Mouse (Mus musculus) liver, postnatal 0 days (tissue): Measurements from ENCODE around the gene Hist1h3a. TPM values are rescaled to one million over a fixed set of nuclear protein-coding genes. Genes with fewer than 3 reads are reported as not detected.
"Not testable (repeated sequence)": the region's sequence is repeated elsewhere in the genome, so short reads cannot be mapped to it uniquely, and the experiment has no call there.

Experiments used
- ATAC-seq: fragments of 200-750 bp; cut with Nextera tagmentation; 2 replicates; pipeline ENCODE4 v1.8.0; 2017; ENCODE audit warnings: mild to moderate bottlenecking, moderate library complexity
- DNase-seq: peaks from one replicate; pipeline ENCODE4 v3.0.0-alpha.2; 2016
- H3K27ac ChIP-seq: fragments of 300-500 bp; sonication (generic); 2 replicates; pipeline ENCODE4 v1.5.1; 2014; ENCODE audit warnings: antibody characterized with exemption, moderate library complexity, mild to moderate bottlenecking, low read depth
- H3K27me3 ChIP-seq: fragments of 300-500 bp; sonication (generic); 2 replicates; pipeline ENCODE4 v1.6.1; 2014; ENCODE audit warnings: low read length, control low read depth, mixed read lengths; ENCODE audit not compliant: insufficient read depth
- H3K36me3 ChIP-seq: fragments of 300-500 bp; sonication (generic); replicated peaks from 2 replicates; pipeline ENCODE4 v1.6.1; 2014; ENCODE audit warnings: mild to moderate bottlenecking, control low read depth, low read length, moderate library complexity, mixed read lengths; ENCODE audit not compliant: insufficient read depth
- H3K4me1 ChIP-seq: fragments of 300-500 bp; sonication (generic); 2 replicates; pipeline ENCODE4 v1.6.1; 2014; ENCODE audit warnings: antibody characterized with exemption, mild to moderate bottlenecking, control low read depth; ENCODE audit not compliant: insufficient read depth
- H3K4me2 ChIP-seq: fragments of 300-500 bp; sonication (generic); 2 replicates; pipeline ENCODE4 v1.6.1; 2014; ENCODE audit warnings: low read depth, mild to moderate bottlenecking, low read length, moderate library complexity, mixed read lengths
- H3K4me3 ChIP-seq: fragments of 300-500 bp; sonication (generic); 2 replicates; pipeline ENCODE4 v1.5.1; 2014; ENCODE audit warnings: low read depth, low read length
- H3K9ac ChIP-seq: fragments of 300-500 bp; sonication (generic); replicated peaks from 2 replicates; pipeline ENCODE4 v1.6.1; 2014; ENCODE audit warnings: mild to moderate bottlenecking, moderate library complexity
- H3K9me3 ChIP-seq: fragments of 300-500 bp; sonication (generic); 2 replicates; pipeline ENCODE4 v1.6.1; 2016; ENCODE audit warnings: mild to moderate bottlenecking, control low read depth, low read length, mixed read lengths
- CTCF ChIP-seq: sonication (generic); IDR thresholded peaks from 2 replicates; pipeline ENCODE4 v1.5.1; 2016; ENCODE audit warnings: antibody characterized with exemption, low read depth
- EP300 ChIP-seq: IDR thresholded peaks from 2 replicates; pipeline ENCODE4 v1.6.1; 2016; ENCODE audit warnings: antibody characterized with exemption, low read depth, mild to moderate bottlenecking
- WGBS: fragments of 180-500 bp; shearing (Covaris S2); extraction: QIAGEN DNeasy Blood & Tissue Kit; methylation state at CpG from one replicate; pipeline ENCODE4 v1.1.7; 2014; ENCODE audit not compliant: insufficient replicate concordance; 5-methylcytosine and 5-hydroxymethylcytosine counted together
- polyA plus RNA-seq: library from polyadenylated mRNA; unstranded; fragments of >200 nt; fragmentation: Nextera tagmentation; extraction: Ambion mirVana; gene quantifications from 2 replicates; pipeline ENCODE4 v1.2.1, GENCODE M21; 2015

Gene Hist1h3a
- polyA plus RNA-seq, 1 experiment from 2014 or later, result 6.1 TPM

DNA sequence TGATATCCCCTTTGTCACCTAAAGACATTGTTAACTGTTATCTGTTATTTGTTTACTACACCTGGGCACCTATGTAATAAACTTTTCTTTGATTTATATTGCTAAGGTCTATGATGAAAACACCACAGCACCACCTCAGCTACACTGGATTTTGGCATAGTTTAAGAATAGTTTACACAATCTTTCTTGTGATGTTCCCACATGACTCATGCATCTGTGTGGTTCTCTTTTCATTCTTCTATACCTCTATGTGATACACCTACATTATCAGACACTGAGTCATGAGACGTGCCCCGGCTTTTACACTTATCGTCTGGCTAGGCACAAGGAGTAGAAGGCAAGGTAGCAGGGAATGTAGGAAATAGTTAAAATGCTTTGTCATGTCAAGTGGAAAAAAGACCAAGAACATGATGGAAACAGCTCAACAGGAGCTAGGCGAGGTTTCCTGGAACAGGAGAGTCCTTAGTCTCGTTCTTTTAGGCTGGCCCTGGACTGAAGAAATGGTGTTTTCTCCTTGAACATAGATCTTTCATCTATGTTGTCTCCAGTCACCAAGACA, 12.5 kb downstream of the Hist1h3a start:
- H3K4me3 ChIP-seq, result no peak overlapping the region
- ATAC-seq (no peak), DNase-seq (no peak)
- no peak overlapping the region for H3K9ac ChIP-seq
- 88% methylated on average over 5 of the region's 5 CpGs for whole genome bisulfite sequencing
- no peak overlapping the region for H3K4me2 ChIP-seq
- H3K4me1 ChIP-seq, result peaks cover 10% of the 10 kb centered on the region
- H3K27me3 ChIP-seq, result no peaks in the 10 kb centered on the region
- TF ChIP-seq EP300 (no peak), CTCF (no peak)
- peak overlapping the region; percentile 99; the same call in 1 of the 2 replicates for H3K27ac ChIP-seq
- H3K9me3 ChIP-seq, result no peaks in the 10 kb centered on the region
- no peaks in the 10 kb centered on the region for H3K36me3 ChIP-seq

- no peaks in the 10 kb centered on the region for H3K27me3 ChIP-seq
- TF ChIP-seq CTCF (no peak), EP300 (no peak)
- WGBS, result 10% methylated on average over 4 of the region's 4 CpGs
- peak overlapping the region; percentile 53; the same call in 1 of the 2 replicates for H3K9ac ChIP-seq
- no peak overlapping the region; the same call in 1 of the 2 replicates for H3K4me3 ChIP-seq
- ATAC-seq, result no peak
- DNase-seq, result peak; percentile 55
- H3K4me1 ChIP-seq, result peaks cover 10% of the 10 kb centered on the region
- H3K4me2 ChIP-seq, result peak overlapping the region; percentile 65
- H3K27ac ChIP-seq, result peak overlapping the region; percentile 99
- no peaks in the 10 kb centered on the region for H3K9me3 ChIP-seq
- H3K36me3 ChIP-seq, result no peaks in the 10 kb centered on the region
Measured at GRCm38 (mm10) chr13:23747892-23748288, 14.3 kb downstream of the Hist1h3a start.

GRCm38 (mm10) chr13:23747081-23747891, 14.9 kb downstream of the Hist1h3a start:
- Histone ChIP-seq H3K27ac (peak overlapping the region; percentile 99), H3K4me1 (peaks cover 10% of the 10 kb centered on the region), H3K4me3 (peak overlapping the region; percentile 51), H3K4me2 (peak overlapping the region; percentile 65), H3K27me3 (no peaks in the 10 kb centered on the region), H3K36me3 (no peaks in the 10 kb centered on the region), H3K9ac (peak overlapping the region; percentile 53), H3K9me3 (no peaks in the 10 kb centered on the region)
- 8% methylated on average over 10 of the region's 13 CpGs for WGBS
- peak; percentile 5 for ATAC-seq
- no peak for DNase-seq
- TF ChIP-seq CTCF, result no peak
- no peak for TF ChIP-seq EP300

DNA sequence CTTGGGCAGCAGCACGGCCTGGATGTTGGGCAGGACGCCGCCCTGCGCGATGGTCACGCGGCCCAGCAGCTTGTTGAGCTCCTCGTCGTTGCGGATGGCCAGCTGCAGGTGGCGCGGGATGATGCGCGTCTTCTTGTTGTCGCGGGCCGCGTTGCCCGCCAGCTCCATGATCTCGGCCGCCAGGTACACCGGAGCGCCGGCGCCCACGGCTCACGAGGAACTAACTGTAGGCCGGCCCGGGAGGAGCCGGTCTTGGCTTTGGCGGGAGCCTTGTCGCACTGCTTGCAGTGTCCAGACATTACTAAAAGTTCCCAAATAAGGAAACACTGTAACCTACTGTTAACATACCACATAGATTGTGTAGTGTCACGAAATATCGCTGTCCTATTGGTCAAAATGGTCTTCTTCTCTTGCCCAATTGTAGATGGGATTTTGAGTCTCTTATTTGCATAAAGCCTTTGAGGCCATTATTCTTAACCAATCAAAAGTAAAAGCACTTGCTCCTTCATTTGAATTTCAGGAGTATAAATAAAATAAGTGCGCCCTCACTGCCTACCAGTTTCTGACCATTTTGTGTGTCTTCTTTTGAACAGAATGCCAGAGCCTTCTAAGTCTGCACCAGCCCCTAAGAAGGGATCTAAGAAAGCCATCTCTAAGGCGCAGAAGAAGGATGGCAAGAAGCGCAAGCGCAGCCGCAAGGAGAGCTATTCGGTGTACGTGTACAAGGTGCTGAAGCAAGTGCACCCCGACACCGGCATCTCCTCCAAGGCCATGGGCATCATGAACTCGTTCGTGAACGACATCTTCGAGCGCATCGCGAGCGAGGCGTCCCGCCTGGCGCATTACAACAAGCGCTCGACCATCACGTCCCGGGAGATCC, 15.7 kb downstream of the Hist1h3a start, which contains the start of gene Hist1h2bb:
TSS of gene Hist1h2bb (plus strand) at position 534 of the 880 bp plus-strand sequence.
- peak within 1 kb of the TSS; percentile 99 for H3K27ac ChIP-seq
- DNase-seq, result peak; percentile 82
- peak within 1 kb of the TSS; percentile 51 for H3K4me3 ChIP-seq
- ATAC-seq, result peak; percentile 82
- H3K4me1 ChIP-seq, H3K9me3 ChIP-seq, H3K36me3 ChIP-seq, H3K27me3 ChIP-seq: not testable (repeated sequence)
- peak within 1 kb of the TSS; percentile 53 for H3K9ac ChIP-seq
- H3K4me2 ChIP-seq, result peak within 1 kb of the TSS; percentile 65
- WGBS, result under 1% methylated on average over 37 of the region's 58 CpGs
- TF ChIP-seq CTCF, result peak; percentile 33
- TF ChIP-seq EP300, result peak; percentile 85

DNA sequence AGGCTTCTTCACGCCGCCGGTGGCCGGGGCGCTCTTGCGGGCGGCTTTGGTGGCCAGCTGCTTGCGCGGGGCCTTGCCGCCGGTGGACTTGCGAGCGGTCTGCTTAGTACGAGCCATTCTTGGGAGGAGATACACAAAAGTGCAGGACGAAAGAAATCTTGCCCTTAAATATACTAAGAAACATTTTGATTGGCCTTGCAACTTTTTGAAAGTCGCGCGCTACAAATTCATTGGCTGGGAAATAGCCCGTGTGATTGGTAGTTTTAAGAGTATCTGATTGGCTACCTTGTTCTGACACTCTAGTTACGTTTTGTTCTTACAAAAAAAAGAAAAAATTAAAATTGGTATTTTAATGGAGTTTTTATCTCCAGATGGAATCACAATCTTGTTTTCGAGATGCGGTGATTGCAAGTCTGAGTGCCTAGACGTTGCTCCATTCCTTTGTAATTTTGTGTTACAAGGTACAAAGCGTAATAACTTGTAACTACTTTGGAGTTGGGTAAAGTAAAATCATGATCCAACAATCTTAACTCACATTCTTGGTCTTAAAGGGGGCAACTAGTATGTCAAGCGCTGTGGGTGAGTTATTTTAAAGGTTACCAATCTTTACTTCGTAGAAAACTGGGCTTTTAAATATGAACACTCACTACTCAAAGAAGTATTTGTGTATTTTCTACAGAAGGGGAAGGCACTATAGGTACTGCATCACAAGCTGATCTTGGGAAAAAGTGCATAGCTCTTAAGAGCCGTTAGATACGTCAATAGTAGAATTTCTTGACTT, 16.6 kb downstream of the Hist1h3a start, which contains the start of gene Hist1h3c:
TSS of gene Hist1h3c (minus strand) at position 222 of the 781 bp plus-strand sequence.
- Histone ChIP-seq H3K4me1 (peaks cover 10% of the 10 kb centered on the region), H3K4me3 (peak within 1 kb of the TSS; percentile 51), H3K9me3 (no peaks in the 10 kb centered on the region), H3K4me2 (peak within 1 kb of the TSS; percentile 65), H3K36me3 (no peaks in the 10 kb centered on the region), H3K9ac (peak within 1 kb of the TSS; percentile 53), H3K27ac (peak within 1 kb of the TSS; percentile 99), H3K27me3 (no peaks in the 10 kb centered on the region)
- DNase-seq, result peak; percentile 87
- TF ChIP-seq EP300, result no peak; the same call in none of the 2 replicates
- TF ChIP-seq CTCF, result no peak
- under 1% methylated on average over 28 of the region's 28 CpGs for WGBS
- ATAC-seq, result peak; percentile 49
